Mouse (Mus musculus) embryonic facial prominence, embryonic 10.5 days (tissue): ENCODE measurements around the gene Phactr2. TPM values are rescaled to one million over a fixed set of nuclear protein-coding genes. Genes with fewer than 3 reads are reported as not detected.

Source experiments
- DNase-seq: peaks from one replicate; pipeline ENCODE4 v3.0.0-alpha.2; 2017; ENCODE audit warnings: low spot score
- H3K27ac ChIP-seq: fragments of 300-500 bp; sonication (generic); replicated peaks from 2 replicates; pipeline ENCODE4 v1.5.1; 2016; ENCODE audit warnings: mild to moderate bottlenecking
- H3K27me3 ChIP-seq: fragments of 300-500 bp; sonication (generic); replicated peaks from 2 replicates; pipeline ENCODE4 v1.6.1; 2016; ENCODE audit warnings: low read depth, mild to moderate bottlenecking; ENCODE audit not compliant: poor library complexity, severe bottlenecking
- H3K36me3 ChIP-seq: fragments of 300-500 bp; sonication (generic); replicated peaks from 2 replicates; pipeline ENCODE4 v1.6.1; 2016; ENCODE audit warnings: mild to moderate bottlenecking, moderate library complexity
- H3K4me1 ChIP-seq: fragments of 300-500 bp; sonication (generic); 2 replicates; pipeline ENCODE4 v1.6.1; 2016
- H3K4me3 ChIP-seq: fragments of 300-500 bp; sonication (generic); 2 replicates; pipeline ENCODE4 v1.5.1; 2016; ENCODE audit warnings: mild to moderate bottlenecking, moderate library complexity
- H3K9me3 ChIP-seq: fragments of 300-500 bp; sonication (generic); 2 replicates; pipeline ENCODE4 v1.6.1; 2016; ENCODE audit warnings: mild to moderate bottlenecking
- WGBS: fragments of 180-500 bp; shearing (Covaris S2); methylation state at CpG from one replicate; pipeline ENCODE4 v1.1.7; 2016; 5-methylcytosine and 5-hydroxymethylcytosine counted together
- polyA plus RNA-seq: library from polyadenylated mRNA; unstranded; fragments of >200 nt; fragmentation: Nextera tagmentation; extraction: Ambion mirVana; gene quantifications from 2 replicates; pipeline ENCODE4 v1.2.1, GENCODE M21; 2016

The Phactr2 gene
- polyA plus RNA-seq, 1 experiment from 2014 or later = 18.3 TPM

GRCm38 (mm10) chr10:13180211-13180610, 294.0 kb downstream of the Phactr2 start:
- Histone ChIP-seq H3K36me3 (peaks cover 94% of the 10 kb centered on the region), H3K4me1 (no peaks in the 10 kb centered on the region), H3K27ac (no peak overlapping the region), H3K27me3 (no peaks in the 10 kb centered on the region), H3K9me3 (no peaks in the 10 kb centered on the region), H3K4me3 (no peak overlapping the region)
- no peak for DNase-seq
- WGBS = 89% methylated on average over 7 of the region's 7 CpGs

- Histone ChIP-seq H3K4me1 (peaks cover 1% of the 10 kb centered on the region), H3K36me3 (peaks cover 76% of the 10 kb centered on the region), H3K27me3 (no peaks in the 10 kb centered on the region), H3K9me3 (no peaks in the 10 kb centered on the region), H3K27ac (no peak within 1 kb of the TSS), H3K4me3 (no peak within 1 kb of the TSS)
- WGBS = 71% methylated on average over 7 of the region's 7 CpGs
- no peak for DNase-seq
Measured at GRCm38 (mm10) chr10:13177973-13178624, 296.1 kb downstream of the Phactr2 start, which contains the start of gene Zc2hc1b. Gene Zc2hc1b (minus strand): TSS chr10:13178023.

- H3K36me3 ChIP-seq = peaks cover 54% of the 10 kb centered on the region
- WGBS = 93% methylated on average over 7 of the region's 7 CpGs
- no peaks in the 10 kb centered on the region for H3K27me3 ChIP-seq
- no peak overlapping the region for H3K4me3 ChIP-seq
- no peaks in the 10 kb centered on the region for H3K9me3 ChIP-seq
- peaks cover 22% of the 10 kb centered on the region for H3K4me1 ChIP-seq
- DNase-seq = no peak
- no peak overlapping the region for H3K27ac ChIP-seq
Measured at GRCm38 (mm10) chr10:13175866-13176265, 298.3 kb downstream of the Phactr2 start.

GRCm38 (mm10) chr10:13172798-13173221, 301.4 kb downstream of the Phactr2 start:
- WGBS = 50% methylated on average over 10 of the region's 10 CpGs
- no peak overlapping the region for H3K4me3 ChIP-seq
- H3K27ac ChIP-seq = peak overlapping the region; percentile 72
- H3K36me3 ChIP-seq = peaks cover 23% of the 10 kb centered on the region
- no peaks in the 10 kb centered on the region for H3K27me3 ChIP-seq
- H3K9me3 ChIP-seq = no peaks in the 10 kb centered on the region
- peaks cover 44% of the 10 kb centered on the region for H3K4me1 ChIP-seq
- peak; percentile 37 for DNase-seq

GRCm38 (mm10) chr10:13171461-13171860, 302.8 kb downstream of the Phactr2 start:
- Histone ChIP-seq H3K9me3 (no peaks in the 10 kb centered on the region), H3K36me3 (peaks cover 10% of the 10 kb centered on the region), H3K4me3 (no peak overlapping the region), H3K4me1 (peaks cover 44% of the 10 kb centered on the region), H3K27me3 (no peaks in the 10 kb centered on the region), H3K27ac (peak overlapping the region; percentile 72)
- no peak for DNase-seq
- 62% methylated on average over 2 of the region's 2 CpGs for WGBS

- no peaks in the 10 kb centered on the region for H3K9me3 ChIP-seq
- H3K4me1 ChIP-seq = peaks cover 44% of the 10 kb centered on the region
- H3K27me3 ChIP-seq = no peaks in the 10 kb centered on the region
- WGBS = 31% methylated on average over 12 of the region's 12 CpGs
- H3K4me3 ChIP-seq = no peak overlapping the region
- peak; percentile 69 for DNase-seq
- peaks cover 4% of the 10 kb centered on the region; the same call in 1 of the 2 replicates for H3K36me3 ChIP-seq
- H3K27ac ChIP-seq = peak overlapping the region; percentile 72
Measured at GRCm38 (mm10) chr10:13170739-13171448, 303.3 kb downstream of the Phactr2 start.

GRCm38 (mm10) chr10:13168461-13168860, 305.8 kb downstream of the Phactr2 start:
- 82% methylated on average over 5 of the region's 5 CpGs for WGBS
- H3K4me1 ChIP-seq = peaks cover 44% of the 10 kb centered on the region
- no peak for DNase-seq
- no peaks in the 10 kb centered on the region for H3K36me3 ChIP-seq
- H3K9me3 ChIP-seq = peaks cover 6% of the 10 kb centered on the region; the same call in 1 of the 2 replicates
- no peak overlapping the region for H3K4me3 ChIP-seq
- peak overlapping the region; percentile 65 for H3K27ac ChIP-seq
- no peaks in the 10 kb centered on the region for H3K27me3 ChIP-seq

GRCm38 (mm10) chr10:13162031-13162430, 312.2 kb downstream of the Phactr2 start:
- H3K36me3 ChIP-seq = no peaks in the 10 kb centered on the region
- peaks cover 6% of the 10 kb centered on the region; the same call in 1 of the 2 replicates for H3K9me3 ChIP-seq
- no peak for DNase-seq
- no peak overlapping the region for H3K4me3 ChIP-seq
- 84% methylated on average over 4 of the region's 4 CpGs for WGBS
- no peaks in the 10 kb centered on the region for H3K4me1 ChIP-seq
- H3K27ac ChIP-seq = no peak overlapping the region
- H3K27me3 ChIP-seq = no peaks in the 10 kb centered on the region

- Histone ChIP-seq H3K4me3 (no peak overlapping the region), H3K27ac (no peak overlapping the region), H3K36me3 (no peaks in the 10 kb centered on the region), H3K9me3 (peaks cover 6% of the 10 kb centered on the region; the same call in 1 of the 2 replicates), H3K4me1 (no peaks in the 10 kb centered on the region), H3K27me3 (no peaks in the 10 kb centered on the region)
- DNase-seq = no peak
- WGBS = 91% methylated on average over 4 of the region's 4 CpGs
Measured at GRCm38 (mm10) chr10:13160913-13161312, 313.3 kb downstream of the Phactr2 start.

Other genes with a start within 250 kb of the Phactr2 start
- 27.0 and 27.1 TPM in 2 replicates for gene Fuca2, start 25.1 kb upstream of the Phactr2 start, polyA plus RNA-seq
- 5.2 and 6.1 TPM in 2 replicates for gene Adat2, start 78.5 kb upstream of the Phactr2 start, polyA plus RNA-seq
- 16.3 and 19.8 TPM in 2 replicates for gene Pex3, start 78.7 kb upstream of the Phactr2 start, polyA plus RNA-seq